ENCODE assay signal across 7 mouse cellular contexts in the genomic region with DNA sequence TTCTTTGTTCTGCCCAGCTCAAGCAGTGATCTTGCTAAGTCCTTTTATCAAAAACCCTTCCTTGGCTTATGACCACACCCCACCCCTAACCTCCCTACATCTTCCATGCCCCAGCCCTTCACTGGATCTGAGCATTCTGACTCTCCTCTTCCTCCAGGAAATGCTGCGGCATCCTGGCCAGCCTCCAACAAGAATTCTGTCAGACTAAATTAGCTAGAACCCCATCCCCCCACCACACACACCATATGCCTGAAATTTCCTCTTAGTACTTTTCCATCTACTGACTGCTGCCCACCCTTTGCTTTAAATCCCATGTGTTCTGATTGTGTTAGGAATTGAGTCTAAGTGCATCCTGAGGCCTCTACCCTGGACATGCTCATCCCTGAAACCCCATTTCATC. TPM values are rescaled to one million over a fixed set of nuclear protein-coding genes. Genes with fewer than 3 reads are reported as not detected.
DNase-seq lines count a peak whose midpoint lies in the region; ATAC-seq and TF ChIP-seq lines count a peak whose summit lies in the region.

No protein-coding gene starts in this region.

- ATAC-seq in kidney, embryonic 15.5 days (replicated peaks; ENCODE audit: low FRiP score): no peak

- H3K36me3 ChIP-seq in kidney, embryonic 15.5 days: no peaks in the 10 kb centered on the region

- no peak overlapping the region for H3K27ac ChIP-seq in kidney, embryonic 15.5 days
- H3K27ac ChIP-seq in bone marrow macrophage, adult 2 months (ENCODE audit: insufficient read depth, low read depth, low read length): peak overlapping the region; percentile 99
- peak overlapping the region; percentile 45; the same call in 1 of the 2 replicates for H3K27ac ChIP-seq in cortical plate, adult 2 months (ENCODE audit: insufficient read depth, low read length)

- H3K4me1 ChIP-seq in kidney, embryonic 15.5 days: no peaks in the 10 kb centered on the region
- peaks cover 24% of the 10 kb centered on the region for H3K4me1 ChIP-seq in bone marrow macrophage, adult 2 months (ENCODE audit: control insufficient read depth, insufficient read depth, low read length)
- no peaks in the 10 kb centered on the region; the same call in 1 of the 2 replicates for H3K4me1 ChIP-seq in cortical plate, adult 2 months (ENCODE audit: control insufficient read depth, insufficient read depth, low read length)

- peak; percentile 35 for DNase-seq in kidney, postnatal 10 days
- peak; percentile 50 for DNase-seq in layer of hippocampus, adult 9-11 months
- no peak for DNase-seq in adrenal gland, postnatal 4 days (ENCODE audit: low spot score in 2 of 2)
- no peak for DNase-seq in yolk sac, embryonic 10.5 days (ENCODE audit: low spot score)

- WGBS in kidney, embryonic 15.5 days: 62% methylated on average over 1 of the region's 1 CpGs

- no peak for TF ChIP-seq POLR2A in bone marrow macrophage, adult 2 months (IDR thresholded peaks at IDR 0.05; ENCODE audit: borderline replicate concordance, low read depth, low read length)
- no peak for TF ChIP-seq POLR2A in cortical plate, adult 2 months (IDR thresholded peaks at IDR 0.05; ENCODE audit: extremely low read depth, insufficient read depth, low read length)

- no peaks in the 10 kb centered on the region for H3K9me3 ChIP-seq in kidney, embryonic 15.5 days (replicated peaks)

- no peak overlapping the region for H3K9ac ChIP-seq in kidney, embryonic 15.5 days

- no peak for TF ChIP-seq CTCF in bone marrow macrophage, adult 2 months (IDR thresholded peaks at IDR 0.05; ENCODE audit: low read depth, low read length)
- no peak for TF ChIP-seq CTCF in cortical plate, adult 2 months (IDR thresholded peaks at IDR 0.05; ENCODE audit: extremely low read depth, insufficient read depth, low read length)

- H3K4me3 ChIP-seq in kidney, embryonic 15.5 days (replicated peaks): no peak overlapping the region
- peak overlapping the region; percentile 63 for H3K4me3 ChIP-seq in bone marrow macrophage, adult 2 months (ENCODE audit: insufficient read depth, low read length)
- no peak overlapping the region for H3K4me3 ChIP-seq in cortical plate, adult 2 months (ENCODE audit: insufficient read depth, low read length)

- no peak overlapping the region for H3K4me2 ChIP-seq in kidney, embryonic 15.5 days

- H3K27me3 ChIP-seq in kidney, embryonic 15.5 days: peaks cover 20% of the 10 kb centered on the region

RNA-seq across cellular contexts. Expression of a gene that starts 1.3 kb away (rescaled TPM):
- 0.39 and 0.44 TPM in 2 replicates for polyA plus RNA-seq in kidney, embryonic 15.5 days (2015; fragmentation: Nextera tagmentation; extraction: Ambion mirVana)
- polyA plus RNA-seq in bone marrow macrophage, adult 2 months (2012; ENCODE audit: insufficient read depth, insufficient read length, missing spikeins): 301 and 340 TPM in 2 replicates
- polyA plus RNA-seq in cortical plate, adult 2 months (2012; rRNA removed): 1.6 and 2.2 TPM in 2 replicates
- total RNA-seq in adrenal gland, postnatal 4 days (2021): 1 to 10 TPM; 2.2 to 3.9 TPM

RNA-seq across cellular contexts. Expression of a gene that starts 53.5 kb away (rescaled TPM):
- polyA plus RNA-seq in kidney, embryonic 15.5 days (2015; fragmentation: Nextera tagmentation; extraction: Ambion mirVana): 30.1 and 33.5 TPM in 2 replicates
- 18.7 and 18.8 TPM in 2 replicates for polyA plus RNA-seq in bone marrow macrophage, adult 2 months (2012; ENCODE audit: insufficient read depth, insufficient read length, missing spikeins)
- polyA plus RNA-seq in cortical plate, adult 2 months (2012; rRNA removed): 17.3 and 17.5 TPM in 2 replicates
- total RNA-seq in adrenal gland, postnatal 4 days (2021): 10 to 100 TPM; 30.6 to 37.5 TPM

Comparison
In these comparisons a context has a peak if more than half of its experiments do, and no peak if none do; other contexts are left out.
1. DNase-seq: peak in kidney, postnatal 10 days (single experiment) and layer of hippocampus, adult 9-11 months (single experiment); none in adrenal gland, postnatal 4 days (0 of 2) and yolk sac, embryonic 10.5 days (single experiment).
2. RNA of a gene that starts 1.3 kb away (polyA plus RNA-seq): 301 to 340 TPM in bone marrow macrophage, adult 2 months; 1.6 to 2.2 TPM in cortical plate, adult 2 months and 0.39 to 0.44 TPM in kidney, embryonic 15.5 days; every median in the first group is over 10 times any median in the second.